ENCODE assay signal across 32 mouse cellular contexts in genomic region chr16:30215811-30216210, GRCm38 (mm10). TPM values are rescaled to one million over a fixed set of nuclear protein-coding genes. Genes with fewer than 3 reads are reported as not detected.
DNase-seq lines count a peak whose midpoint lies in the region; ATAC-seq and TF ChIP-seq lines count a peak whose summit lies in the region.
"Had no signal": no experiment of that assay in that cellular context is flagged by ENCODE, and none has a peak within 500 bp of the region (broad histone marks: within the 10 kb centered on the region; RNA-seq: fewer than 3 reads in every experiment).

No protein-coding gene starts in this region.

- no peak overlapping the region for H3K27ac ChIP-seq in kidney, adult 2 months (ENCODE audit: insufficient read depth, low read depth, low read length)
- H3K27ac ChIP-seq in kidney, embryonic 14.5 days (ENCODE audit: low read depth, low read length), result peak overlapping the region; percentile 34; the same call in 1 of the 2 replicates
- H3K27ac ChIP-seq in hindbrain, embryonic 11.5 days (ENCODE audit: low read depth, low read length), result no peak overlapping the region
- H3K27ac ChIP-seq: hindbrain, embryonic 14.5 days; limb, embryonic 15.5 days; liver, embryonic 13.5 days; midbrain, embryonic 13.5 days; neural tube, embryonic 13.5 days had no signal

- no peak for TF ChIP-seq POLR2A in kidney, adult 2 months (IDR thresholded peaks at IDR 0.05; ENCODE audit: low read depth, low read length)

- no peak for TF ChIP-seq CTCF in kidney, adult 2 months (conservative IDR thresholded peaks at IDR 0.05; ENCODE audit: insufficient read depth, insufficient read length, low read depth, low read length)

- H3K4me1 ChIP-seq in kidney, adult 2 months (ENCODE audit: control insufficient read depth, insufficient read depth, low read length), result no peaks in the 10 kb centered on the region
- H3K4me1 ChIP-seq in kidney, embryonic 14.5 days (ENCODE audit: control insufficient read depth, insufficient read depth, low read length), result peaks cover 15% of the 10 kb centered on the region; the same call in 1 of the 2 replicates
- peaks cover 2% of the 10 kb centered on the region; the same call in 1 of the 2 replicates for H3K4me1 ChIP-seq in hindbrain, embryonic 11.5 days (replicated peaks; ENCODE audit: control insufficient read depth, insufficient read depth, low read length)
- H3K4me1 ChIP-seq: heart, embryonic 12.5 days; liver, embryonic 13.5 days had no signal

- no peak overlapping the region for H3K4me2 ChIP-seq in kidney, embryonic 14.5 days (replicated peaks; ENCODE audit: low read depth, low read length)
- no peak overlapping the region for H3K4me2 ChIP-seq in hindbrain, embryonic 11.5 days (replicated peaks; ENCODE audit: low read depth, low read length)
- H3K4me2 ChIP-seq: heart, embryonic 12.5 days; hindbrain, embryonic 14.5 days; limb, embryonic 15.5 days; liver, embryonic 13.5 days; midbrain, embryonic 13.5 days; neural tube, embryonic 13.5 days had no signal

- H3K9me3 ChIP-seq in kidney, embryonic 14.5 days (ENCODE audit: control insufficient read depth, low read length), result no peaks in the 10 kb centered on the region
- no peaks in the 10 kb centered on the region for H3K9me3 ChIP-seq in hindbrain, embryonic 11.5 days (ENCODE audit: control insufficient read depth, low read length)
- H3K9me3 ChIP-seq: G1E; heart, embryonic 12.5 days; limb, embryonic 15.5 days; liver, embryonic 13.5 days; midbrain, embryonic 13.5 days; neural tube, embryonic 13.5 days had no signal

- DNase-seq in kidney, adult 2 months, result peak; percentile 39
- DNase-seq in kidney, adult 18-20 months, result no peak
- DNase-seq in ES-CJ7 (ENCODE audit: low read depth, low spot score), result peak; percentile 35
- DNase-seq in kidney, postnatal 14 days, result peak; percentile 30
- no peak for DNase-seq in hindbrain, embryonic 11.5 days (ENCODE audit: low spot score)
- no peak for DNase-seq in spleen, adult 18-20 months
- DNase-seq: adrenal gland, adult 8-10 months; B cell, adult 2 months; cerebellum, adult 11 months; cerebellum, postnatal 14 days; gastrocnemius, postnatal 25 days; heart, adult 18-20 months; heart, postnatal 4 days; liver, embryonic 13.5 days; lung, adult 18-20 months; lung, postnatal 4 days; retina, postnatal 1 day; right cerebral cortex, postnatal 14 days; thymus, adult 18-20 months; thymus, postnatal 36 days had no signal

- 27% methylated on average over 2 of the region's 2 CpGs for whole genome bisulfite sequencing in kidney, adult 2 months
- WGBS in kidney, embryonic 14.5 days, result 14% methylated on average over 2 of the region's 2 CpGs
- WGBS in hindbrain, embryonic 11.5 days, result 6% methylated on average over 2 of the region's 2 CpGs

- H3K9ac ChIP-seq in kidney, embryonic 14.5 days (ENCODE audit: low read depth, low read length), result no peak overlapping the region
- H3K9ac ChIP-seq in hindbrain, embryonic 11.5 days (ENCODE audit: low read depth, low read length), result no peak overlapping the region
- H3K9ac ChIP-seq: heart, embryonic 12.5 days; hindbrain, embryonic 14.5 days; limb, embryonic 15.5 days; liver, embryonic 13.5 days; midbrain, embryonic 13.5 days; neural tube, embryonic 13.5 days had no signal

- H3K36me3 ChIP-seq in kidney, adult 2 months (ENCODE audit: control insufficient read depth, insufficient read depth, low read length), result no peaks in the 10 kb centered on the region
- H3K36me3 ChIP-seq in kidney, embryonic 14.5 days (ENCODE audit: control insufficient read depth, insufficient read depth, low read length), result no peaks in the 10 kb centered on the region
- H3K36me3 ChIP-seq in hindbrain, embryonic 11.5 days (ENCODE audit: control insufficient read depth, insufficient read depth, low read length), result no peaks in the 10 kb centered on the region
- H3K36me3 ChIP-seq: G1E; heart, embryonic 12.5 days; limb, embryonic 15.5 days; liver, embryonic 13.5 days; midbrain, embryonic 13.5 days; neural tube, embryonic 13.5 days had no signal

- H3K27me3 ChIP-seq in kidney, adult 2 months (replicated peaks; ENCODE audit: control insufficient read depth, insufficient read depth, low read length), result no peaks in the 10 kb centered on the region
- H3K27me3 ChIP-seq in kidney, embryonic 14.5 days (ENCODE audit: control insufficient read depth, insufficient read depth, low read length), result no peaks in the 10 kb centered on the region
- peaks cover 32% of the 10 kb centered on the region for H3K27me3 ChIP-seq in hindbrain, embryonic 11.5 days (ENCODE audit: control insufficient read depth, insufficient read depth, low read length)
- H3K27me3 ChIP-seq: limb, embryonic 15.5 days had no signal

- ATAC-seq in kidney, embryonic 14.5 days (ENCODE audit: low FRiP score, low TSS enrichment), result peak; percentile 87
- no peak for ATAC-seq in hindbrain, embryonic 11.5 days (ENCODE audit: low FRiP score)
- ATAC-seq: forebrain, embryonic 14.5 days; intestine, postnatal 0 days; lung, postnatal 0 days; midbrain, embryonic 13.5 days had no signal

- H3K4me3 ChIP-seq in kidney, adult 2 months (ENCODE audit: insufficient read depth, low read depth, low read length), result no peak overlapping the region
- H3K4me3 ChIP-seq in kidney, embryonic 14.5 days (ENCODE audit: low read length), result no peak overlapping the region
- no peak overlapping the region for H3K4me3 ChIP-seq in hindbrain, embryonic 11.5 days (ENCODE audit: low read depth, low read length)
- H3K4me3 ChIP-seq: heart, embryonic 12.5 days; limb, embryonic 15.5 days; liver, embryonic 13.5 days; midbrain, embryonic 13.5 days; neural tube, embryonic 13.5 days had no signal

RNA-seq across cellular contexts. Expression of gene Cpn2, which starts 51.5 kb away (rescaled TPM):
- polyA plus RNA-seq in kidney, adult 2 months (2012; rRNA removed), result 0.42 and 0.52 TPM in 2 replicates
- not detected in 2 replicates for polyA plus RNA-seq in kidney, embryonic 14.5 days (2014; fragmentation: Nextera tagmentation; extraction: Ambion mirVana)
- polyA plus RNA-seq in hindbrain, embryonic 11.5 days (2014; fragmentation: Nextera tagmentation; extraction: Ambion mirVana), result not detected in 2 replicates
- polyA plus RNA-seq: embryonic facial prominence, embryonic 11.5 days; forebrain, embryonic 14.5 days; frontal cortex, adult 2 months; G1E; heart, embryonic 12.5 days; hindbrain, embryonic 14.5 days; limb, embryonic 15.5 days; midbrain, embryonic 13.5 days; neural tube, embryonic 13.5 days had no signal

Comparison
In these comparisons a context has a peak if more than half of its experiments do, and no peak if none do; other contexts are left out.
1. DNase-seq: peak in kidney, adult 2 months (single experiment), ES-CJ7 (single experiment) and kidney, postnatal 14 days (single experiment); none in kidney, adult 18-20 months (single experiment), hindbrain, embryonic 11.5 days (single experiment) and spleen, adult 18-20 months (0 of 2).